Mouse (Mus musculus): Measurements from ENCODE around the gene Trappc5.

The Trappc5 gene

GRCm38 (mm10) chr8:3720551-3720950, 44.5 kb downstream of the Trappc5 start, which contains the start of gene Clec4g:
TSS of gene Clec4g (minus strand) at chr8:3720651.
- in situ Hi-C loops (cut with MboI; ENCODE audit: unreplicated experiment in 2 of 2), result loop anchor here (10.0 to 25.0 kb wide), 6 partner anchors 234 to 1067 kb away; partner anchors contain the start of genes Cd209c (in 1 of the 2), Cd209g (in 1 of the 2) and Shcbp1 (in 1 of the 2)

- in situ Hi-C loops (cut with MboI; ENCODE audit: unreplicated experiment in 2 of 2), result loop anchor here (10.0 to 25.0 kb wide), 6 partner anchors 234 to 1066 kb away; partner anchors contain the start of genes Cd209c (in 1 of the 2), Cd209g (in 1 of the 2) and Shcbp1 (in 1 of the 2)
Measured at GRCm38 (mm10) chr8:3721041-3721440, 44.9 kb downstream of the Trappc5 start.
